Mouse (Mus musculus): ENCODE measurements at regions not wholly inside any gene's neighbourhood (a gene's known extent, or its start where the extent isn't known, plus 50 kb on each side); places are given as distances from the start of the nearest gene placed in this dataset.

- Histone ChIP-seq H3K27ac (ENCODE audit: low read length) (no peak overlapping the region), H3K4me2 (ENCODE audit: low read length) (no peak overlapping the region), H3K36me3 (ENCODE audit: control insufficient read depth, insufficient read depth) (no peaks in the 10 kb centered on the region), H3K27me3 (replicated peaks; ENCODE audit: control insufficient read depth, insufficient read depth, low read length) (no peaks in the 10 kb centered on the region), H3K9ac (replicated peaks; ENCODE audit: low read depth, low read length) (no peak overlapping the region), H3K4me3 (replicated peaks; ENCODE audit: low read length) (no peak overlapping the region), H3K4me1 (replicated peaks; ENCODE audit: control insufficient read depth, insufficient read depth, low read length) (no peaks in the 10 kb centered on the region), H3K9me3 (ENCODE audit: control insufficient read depth, low read length) (no peaks in the 10 kb centered on the region; the same call in 1 of the 2 replicates)
- no peak for ATAC-seq
- WGBS, result 86% methylated on average over 2 of the region's 2 CpGs
These were observed 73.4 kb upstream of the Gm12830 start for GRCm38 (mm10) chr4:114748131-114748530.

DNA sequence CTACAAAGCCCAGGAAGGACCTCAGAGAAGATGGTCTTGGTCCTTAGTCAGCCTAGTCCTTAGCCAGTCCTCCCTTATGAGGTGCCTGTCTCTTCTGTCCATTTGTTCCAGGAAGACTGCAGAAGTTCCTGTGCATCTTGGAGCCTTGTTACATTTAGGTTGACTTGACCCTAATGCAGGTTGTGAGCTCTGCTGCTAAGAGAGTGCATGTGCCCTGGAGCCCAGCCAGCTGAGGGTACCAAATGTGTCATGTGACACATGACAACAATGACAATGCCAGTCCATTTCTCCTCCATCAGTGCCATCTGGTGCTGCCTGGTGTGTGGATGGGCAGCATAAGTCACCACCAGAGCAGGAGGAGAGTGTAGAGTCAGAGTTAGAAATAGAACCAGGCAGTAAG is 61.7 kb upstream of the Gm12830 start:
- H3K27me3 ChIP-seq (replicated peaks; ENCODE audit: control insufficient read depth, insufficient read depth, low read length), result no peaks in the 10 kb centered on the region
- no peak for ATAC-seq
- H3K27ac ChIP-seq (ENCODE audit: low read length), result no peak overlapping the region
- no peak overlapping the region for H3K4me2 ChIP-seq (ENCODE audit: low read length)
- no peak overlapping the region for H3K4me3 ChIP-seq (replicated peaks; ENCODE audit: low read length)
- H3K4me1 ChIP-seq (replicated peaks; ENCODE audit: control insufficient read depth, insufficient read depth, low read length), result no peaks in the 10 kb centered on the region
- H3K9me3 ChIP-seq (ENCODE audit: control insufficient read depth, low read length), result no peaks in the 10 kb centered on the region
- no peak overlapping the region for H3K9ac ChIP-seq (replicated peaks; ENCODE audit: low read depth, low read length)
- H3K36me3 ChIP-seq (ENCODE audit: control insufficient read depth, insufficient read depth), result no peaks in the 10 kb centered on the region

DNA sequence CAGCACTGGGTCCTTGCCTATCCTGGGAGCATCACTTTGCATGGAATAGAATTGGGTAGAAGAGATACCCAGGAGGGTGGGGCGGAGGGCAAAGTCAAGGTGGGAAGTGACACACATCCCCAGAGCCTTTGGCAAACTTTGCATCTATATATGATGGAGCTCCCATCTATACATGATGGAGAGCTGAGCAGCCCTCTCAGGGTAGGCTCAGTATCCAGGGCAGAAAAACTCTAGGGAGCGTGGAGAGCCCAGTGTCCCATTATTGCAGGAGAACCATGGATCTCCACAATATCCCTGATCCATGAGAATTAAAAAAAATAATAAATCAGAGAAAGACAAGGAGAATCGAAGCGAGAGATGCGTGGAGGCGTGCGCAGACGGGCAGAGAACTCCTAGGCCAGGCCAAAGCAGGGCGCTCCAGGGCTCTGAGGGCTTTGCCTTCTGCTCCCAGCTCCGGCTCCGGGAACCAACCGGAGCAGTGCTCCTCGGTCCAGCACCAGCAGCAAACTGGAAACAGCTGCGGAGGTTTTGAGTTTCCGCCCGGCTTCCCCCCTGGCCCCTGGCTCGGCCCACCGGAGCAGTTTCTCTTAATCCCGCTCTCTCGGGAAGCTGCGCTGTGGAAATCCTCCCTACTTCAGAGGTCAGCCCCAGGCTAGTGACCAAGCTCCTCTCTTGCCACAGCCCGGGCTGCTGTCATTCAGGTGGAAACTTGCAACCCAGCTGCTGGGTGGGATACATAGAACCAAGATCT is 54.7 kb upstream of the Gm12830 start:
- Histone ChIP-seq H3K4me3 (replicated peaks; ENCODE audit: low read length) (no peak overlapping the region), H3K4me2 (ENCODE audit: low read length) (no peak overlapping the region), H3K36me3 (ENCODE audit: control insufficient read depth, insufficient read depth) (no peaks in the 10 kb centered on the region), H3K27ac (ENCODE audit: low read length) (no peak overlapping the region), H3K27me3 (replicated peaks; ENCODE audit: control insufficient read depth, insufficient read depth, low read length) (no peaks in the 10 kb centered on the region), H3K9ac (replicated peaks; ENCODE audit: low read depth, low read length) (no peak overlapping the region), H3K4me1 (replicated peaks; ENCODE audit: control insufficient read depth, insufficient read depth, low read length) (no peaks in the 10 kb centered on the region), H3K9me3 (ENCODE audit: control insufficient read depth, low read length) (no peaks in the 10 kb centered on the region)
- ATAC-seq, result no peak
- 52% methylated on average over 22 of the region's 22 CpGs for WGBS

All from forebrain, embryonic 16.5 days (tissue).